Mouse (Mus musculus): ENCODE results near the gene Zfp74. TPM values are rescaled to one million over a fixed set of nuclear protein-coding genes. Genes with fewer than 3 reads are reported as not detected.
A peak's percentile ranks its signal among the peaks of the same experiment; 100 is the strongest.
"Not testable (repeated sequence)": the region's sequence is repeated elsewhere in the genome, so short reads cannot be mapped to it uniquely, and the experiment has no call there.

Gene Zfp74
- polyA plus RNA-seq, 1 experiment from 2014 or later, result 16.4 TPM

DNA sequence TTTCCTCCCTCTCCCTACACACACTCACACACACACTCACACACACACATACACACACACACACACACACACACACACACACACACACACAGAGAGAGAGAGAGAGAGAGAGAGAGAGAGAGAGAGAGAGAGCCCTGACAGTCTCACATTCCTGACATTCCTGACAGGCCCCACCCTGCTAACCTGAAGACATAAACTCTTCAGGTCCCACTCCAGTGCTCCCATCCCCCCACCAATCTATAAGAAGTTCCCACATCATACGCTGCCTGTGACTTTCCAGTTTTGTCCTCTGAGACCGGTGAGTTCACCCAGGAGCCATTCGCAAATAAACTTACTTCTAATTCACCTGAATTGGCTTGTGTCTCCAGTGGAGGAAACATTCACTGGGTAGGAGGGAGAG lies 28.0 kb upstream of the Zfp74 start:
- H3K4me3 ChIP-seq, result no peak overlapping the region
- H3K27ac ChIP-seq, result no peak overlapping the region
- WGBS, result 90% methylated on average over 3 of the region's 3 CpGs
- no peak for ATAC-seq (ENCODE audit: low FRiP score)
- H3K4me2 ChIP-seq (replicated peaks), result no peak overlapping the region
- H3K9me3 ChIP-seq (replicated peaks), result no peaks in the 10 kb centered on the region
- H3K27me3 ChIP-seq, result no peaks in the 10 kb centered on the region
- H3K36me3 ChIP-seq, result peaks cover 12% of the 10 kb centered on the region
- peaks cover 17% of the 10 kb centered on the region for H3K4me1 ChIP-seq
- H3K9ac ChIP-seq, result no peak overlapping the region

DNA sequence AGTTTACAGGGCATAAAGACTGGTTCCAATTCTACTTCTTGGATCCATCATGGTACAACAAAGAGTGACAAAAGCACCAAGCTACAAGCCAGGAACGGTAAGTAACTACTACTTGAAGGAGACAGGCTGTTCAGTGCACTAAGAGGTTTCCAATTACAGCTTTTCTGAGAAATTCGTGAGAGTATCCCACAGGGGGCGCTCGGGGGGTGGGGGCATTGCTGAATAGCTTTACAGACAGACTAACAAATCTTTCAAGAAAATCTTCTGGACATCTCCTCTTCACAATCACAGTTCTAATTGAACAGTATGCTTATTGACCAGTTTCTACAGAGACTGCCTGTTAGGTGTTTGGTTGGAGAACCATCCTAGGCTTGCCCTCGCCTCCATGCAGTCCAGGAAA lies 27.6 kb upstream of the Zfp74 start:
- Histone ChIP-seq H3K4me2 (replicated peaks) (no peak overlapping the region), H3K9ac (no peak overlapping the region), H3K36me3 (peaks cover 10% of the 10 kb centered on the region; the same call in 1 of the 2 replicates), H3K4me1 (peaks cover 17% of the 10 kb centered on the region), H3K4me3 (no peak overlapping the region), H3K27me3 (no peaks in the 10 kb centered on the region), H3K27ac (no peak overlapping the region), H3K9me3 (replicated peaks) (no peaks in the 10 kb centered on the region)
- WGBS, result 56% methylated on average over 5 of the region's 5 CpGs
- ATAC-seq (ENCODE audit: low FRiP score), result no peak

DNA sequence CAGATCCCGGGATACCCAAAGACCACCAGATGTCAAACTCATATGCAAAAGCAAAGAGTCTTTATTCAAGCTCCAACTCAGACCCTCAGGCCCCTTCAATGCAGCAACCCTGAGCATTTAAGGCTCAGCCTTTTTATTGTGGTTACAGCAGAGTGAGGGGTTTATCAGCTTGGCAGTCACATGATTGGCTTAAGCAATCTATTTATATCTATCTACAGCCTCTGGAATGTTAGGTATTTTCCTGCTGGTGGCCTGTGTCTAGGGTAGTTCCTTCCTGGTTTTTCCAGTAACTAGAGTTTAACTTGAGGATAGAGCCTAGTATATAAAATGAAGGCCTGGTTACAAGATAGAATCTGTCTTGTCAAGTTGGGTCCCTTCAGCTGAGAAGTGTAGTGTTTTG lies 26.9 kb upstream of the Zfp74 start:
- WGBS, result 94% methylated on average over 1 of the region's 1 CpGs
- H3K4me2 ChIP-seq (replicated peaks), result no peak overlapping the region
- H3K9ac ChIP-seq, result no peak overlapping the region
- no peak for ATAC-seq (ENCODE audit: low FRiP score)
- H3K4me1 ChIP-seq, result peaks cover 17% of the 10 kb centered on the region
- no peak overlapping the region for H3K27ac ChIP-seq
- no peaks in the 10 kb centered on the region for H3K27me3 ChIP-seq
- H3K9me3 ChIP-seq (replicated peaks), result no peaks in the 10 kb centered on the region
- no peak overlapping the region for H3K4me3 ChIP-seq
- peaks cover 3% of the 10 kb centered on the region; the same call in 1 of the 2 replicates for H3K36me3 ChIP-seq

- H3K4me1 ChIP-seq, result no peaks in the 10 kb centered on the region
- H3K9me3 ChIP-seq (replicated peaks), result 0 out of 2 replicates have a peak, but pooled peaks cover 3% of the 10 kb centered on the region
- no peaks in the 10 kb centered on the region for H3K27me3 ChIP-seq
- no peak for ATAC-seq (ENCODE audit: low FRiP score)
- WGBS, result 91% methylated on average over 9 of the region's 9 CpGs
- no peak overlapping the region for H3K9ac ChIP-seq
- H3K4me3 ChIP-seq, result no peak overlapping the region
- H3K27ac ChIP-seq, result no peak overlapping the region
- no peaks in the 10 kb centered on the region for H3K36me3 ChIP-seq
- H3K4me2 ChIP-seq (replicated peaks), result no peak overlapping the region
Measured at GRCm38 (mm10) chr7:29970686-29971085, 16.8 kb upstream of the Zfp74 start.

DNA sequence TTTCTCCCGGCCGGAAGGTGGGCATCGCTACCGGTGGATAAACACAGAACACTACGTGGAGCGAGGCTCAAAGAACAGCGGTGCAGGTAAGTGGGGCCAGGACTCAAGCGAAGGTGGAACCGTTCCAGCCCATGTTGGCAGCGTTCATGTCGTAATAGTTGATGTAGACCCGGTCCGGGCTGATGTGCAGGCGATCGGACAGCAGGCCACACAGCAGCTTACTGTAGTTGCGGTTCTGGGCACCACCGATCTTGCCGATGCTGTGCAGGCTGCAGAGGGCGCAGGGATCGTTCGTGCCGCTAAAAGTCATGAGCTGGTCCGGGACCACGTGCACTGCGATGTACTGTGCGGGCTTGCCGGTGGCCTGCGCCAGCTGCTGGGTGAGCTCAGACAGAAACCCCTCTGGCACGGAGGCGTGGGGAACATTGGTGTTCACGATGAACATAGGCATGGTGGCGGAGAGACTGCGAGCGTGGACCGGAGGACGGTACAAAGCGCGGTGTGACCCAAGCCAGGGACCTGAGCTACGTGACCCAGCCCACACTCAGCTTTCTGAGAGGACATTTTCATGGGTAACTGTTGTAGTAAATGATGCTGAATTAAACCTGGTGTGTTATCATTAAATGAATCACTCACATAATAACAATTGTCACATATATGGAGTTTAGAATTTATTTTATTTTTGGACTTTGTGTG lies 11.4 kb upstream of the Zfp74 start:
- not testable (repeated sequence) for H3K27ac ChIP-seq; H3K36me3 ChIP-seq; H3K4me1 ChIP-seq; H3K27me3 ChIP-seq; ATAC-seq (ENCODE audit: low FRiP score); H3K4me3 ChIP-seq; H3K9me3 ChIP-seq (replicated peaks); H3K4me2 ChIP-seq (replicated peaks); H3K9ac ChIP-seq
- WGBS, result 55% methylated on average over 39 of the region's 39 CpGs

DNA sequence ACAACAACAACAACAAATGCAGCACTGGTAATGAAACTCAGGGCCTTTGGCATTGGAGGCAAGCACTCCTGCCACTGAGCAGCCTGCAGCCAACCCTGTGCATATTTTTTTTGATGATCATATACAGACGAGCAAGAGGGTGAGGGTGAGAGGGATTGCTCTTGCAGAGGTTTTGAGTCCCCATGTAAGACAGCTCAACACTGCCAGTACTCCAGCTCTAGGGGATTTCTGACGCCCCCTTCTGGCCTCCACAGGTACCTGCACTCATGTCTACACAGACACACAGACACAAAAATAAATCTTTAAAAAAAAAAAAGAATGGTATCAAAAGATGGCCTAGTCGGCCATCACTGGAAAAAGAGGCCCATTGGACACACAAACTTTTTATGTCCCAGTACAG lies 5.1 kb upstream of the Zfp74 start:
- H3K27me3 ChIP-seq, result no peaks in the 10 kb centered on the region
- WGBS, result 63% methylated on average over 3 of the region's 3 CpGs
- H3K9me3 ChIP-seq (replicated peaks), result no peaks in the 10 kb centered on the region
- H3K27ac ChIP-seq, result no peak overlapping the region
- no peaks in the 10 kb centered on the region; the same call in 1 of the 2 replicates for H3K4me1 ChIP-seq
- no peak overlapping the region for H3K4me3 ChIP-seq
- H3K4me2 ChIP-seq (replicated peaks), result no peak overlapping the region
- no peaks in the 10 kb centered on the region for H3K36me3 ChIP-seq
- H3K9ac ChIP-seq, result no peak overlapping the region
- no peak for ATAC-seq (ENCODE audit: low FRiP score)

DNA sequence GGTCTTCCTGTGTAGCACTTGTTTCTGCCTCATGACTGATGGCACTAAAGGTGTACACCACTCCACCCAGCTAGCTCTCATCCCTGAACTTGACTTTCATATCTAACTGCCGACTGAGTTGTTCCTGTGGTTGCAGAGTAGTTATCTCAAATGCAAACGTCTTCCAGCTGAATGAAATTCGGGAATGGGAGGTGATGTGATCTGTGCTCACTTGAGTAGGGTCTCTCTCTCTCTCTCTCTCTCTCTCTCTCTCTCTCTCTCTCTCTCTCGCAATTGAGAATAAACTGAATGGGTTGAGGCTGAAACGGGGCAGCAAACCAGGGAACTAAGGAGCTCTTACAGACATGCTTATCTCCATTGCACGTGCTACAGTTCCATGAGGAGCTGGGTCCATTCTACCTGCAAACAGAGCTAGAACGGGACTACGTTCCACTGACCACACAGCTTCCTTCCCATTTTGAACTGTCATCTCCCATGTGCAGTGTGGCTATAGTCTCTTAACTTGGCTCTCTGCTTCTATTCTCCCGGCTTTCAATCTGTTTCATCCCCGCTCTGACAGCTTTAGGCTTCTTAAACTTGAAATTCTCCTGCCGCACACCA lies 4.3 kb upstream of the Zfp74 start:
- H3K36me3 ChIP-seq, result no peaks in the 10 kb centered on the region
- ATAC-seq (ENCODE audit: low FRiP score), result no peak
- H3K4me2 ChIP-seq (replicated peaks), result no peak overlapping the region
- 87% methylated on average over 11 of the region's 11 CpGs for WGBS
- no peaks in the 10 kb centered on the region; the same call in 1 of the 2 replicates for H3K4me1 ChIP-seq
- no peak overlapping the region for H3K27ac ChIP-seq
- H3K27me3 ChIP-seq, result no peaks in the 10 kb centered on the region
- H3K9ac ChIP-seq, result no peak overlapping the region
- H3K9me3 ChIP-seq (replicated peaks), result no peaks in the 10 kb centered on the region
- no peak overlapping the region for H3K4me3 ChIP-seq

DNA sequence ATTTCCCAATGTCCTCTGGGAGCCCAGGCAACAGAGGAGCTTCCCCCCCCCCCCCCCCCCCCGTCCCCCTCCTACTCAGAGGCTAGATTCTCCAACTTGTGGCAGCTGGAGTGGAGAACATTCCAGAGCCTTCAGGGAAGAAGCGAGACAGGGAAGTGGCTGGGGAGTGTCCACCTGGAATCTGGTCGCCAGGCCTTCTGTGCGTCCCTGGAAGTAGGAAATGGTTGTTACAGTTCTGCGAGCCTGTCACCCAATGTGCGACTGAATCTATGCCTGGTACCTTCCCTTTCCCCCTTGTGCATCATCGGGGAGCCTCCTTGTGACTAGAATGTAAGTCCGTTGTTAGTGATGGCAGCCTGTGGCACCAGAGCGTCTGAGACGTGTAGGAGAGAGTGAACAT lies 2.4 kb upstream of the Zfp74 start:
- no peak for ATAC-seq (ENCODE audit: low FRiP score)
- no peaks in the 10 kb centered on the region for H3K36me3 ChIP-seq
- no peak overlapping the region for H3K9ac ChIP-seq
- H3K27ac ChIP-seq, result no peak overlapping the region
- H3K4me3 ChIP-seq, result no peak overlapping the region
- H3K4me2 ChIP-seq (replicated peaks), result no peak overlapping the region
- no peaks in the 10 kb centered on the region for H3K27me3 ChIP-seq
- no peaks in the 10 kb centered on the region for H3K9me3 ChIP-seq (replicated peaks)
- no peaks in the 10 kb centered on the region; the same call in 1 of the 2 replicates for H3K4me1 ChIP-seq
- WGBS, result 65% methylated on average over 9 of the region's 10 CpGs

DNA sequence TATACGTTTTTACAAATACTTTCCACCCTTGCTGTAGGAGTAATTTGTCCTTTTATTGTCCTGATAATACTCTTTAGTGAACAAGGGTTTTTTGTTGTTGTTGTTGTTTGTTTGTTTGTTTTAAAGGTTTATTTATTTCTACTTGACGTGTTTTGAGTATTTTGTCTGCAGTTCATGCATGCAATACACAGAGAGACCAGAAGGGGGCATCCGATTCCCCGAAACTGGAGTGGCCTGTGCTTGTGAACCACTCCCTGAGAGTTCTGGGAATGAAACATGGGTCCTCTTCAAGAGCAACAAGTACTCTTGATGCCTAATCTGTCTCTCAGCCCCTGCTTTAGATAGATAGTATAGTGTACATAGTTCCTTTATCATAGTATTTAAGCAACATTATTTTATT lies 842 bp upstream of the Zfp74 start:
- Histone ChIP-seq H3K27me3 (no peaks in the 10 kb centered on the region), H3K9ac (no peak overlapping the region), H3K9me3 (replicated peaks) (no peaks in the 10 kb centered on the region), H3K27ac (no peak overlapping the region), H3K4me2 (replicated peaks) (peak overlapping the region; percentile 61), H3K4me1 (no peaks in the 10 kb centered on the region; the same call in 1 of the 2 replicates), H3K4me3 (peak overlapping the region; percentile 77; the same call in 1 of the 2 replicates), H3K36me3 (peaks cover 5% of the 10 kb centered on the region; the same call in 1 of the 2 replicates)
- WGBS, result 22% methylated on average over 4 of the region's 4 CpGs
- no peak for ATAC-seq (ENCODE audit: low FRiP score)

GRCm38 (mm10) chr7:29953086-29953485 lies 803 bp downstream of the Zfp74 start:
- 51% methylated on average over 10 of the region's 10 CpGs for WGBS
- peak overlapping the region; percentile 94 for H3K27ac ChIP-seq

GRCm38 (mm10) chr7:29944201-29944600 lies 9.7 kb downstream of the Zfp74 start:
- 81% methylated on average over 2 of the region's 2 CpGs for WGBS
- Histone ChIP-seq H3K27ac (no peak overlapping the region), H3K36me3 (peaks cover 53% of the 10 kb centered on the region), H3K4me2 (replicated peaks) (no peak overlapping the region), H3K4me3 (no peak overlapping the region), H3K27me3 (no peaks in the 10 kb centered on the region), H3K4me1 (no peaks in the 10 kb centered on the region), H3K9me3 (replicated peaks) (no peaks in the 10 kb centered on the region), H3K9ac (no peak overlapping the region)
- no peak for ATAC-seq (ENCODE audit: low FRiP score)

More at GRCm38 (mm10) chr7:29953086-29953485, 803 bp downstream of the Zfp74 start:
- Histone ChIP-seq H3K4me1 (no peaks in the 10 kb centered on the region; the same call in 1 of the 2 replicates), H3K4me3 (peak overlapping the region; percentile 77), H3K27me3 (no peaks in the 10 kb centered on the region), H3K9me3 (replicated peaks) (no peaks in the 10 kb centered on the region), H3K9ac (peak overlapping the region; percentile 90), H3K4me2 (replicated peaks) (peak overlapping the region; percentile 61), H3K36me3 (peaks cover 11% of the 10 kb centered on the region)
- ATAC-seq (ENCODE audit: low FRiP score), result no peak

GRCm38 (mm10) chr7:29943720-29944119 lies 10.2 kb downstream of the Zfp74 start:
- no peaks in the 10 kb centered on the region for H3K9me3 ChIP-seq (replicated peaks)
- H3K27ac ChIP-seq, result no peak overlapping the region
- no peaks in the 10 kb centered on the region for H3K4me1 ChIP-seq
- H3K4me2 ChIP-seq (replicated peaks), result no peak overlapping the region
- H3K4me3 ChIP-seq, result no peak overlapping the region
- 77% methylated on average over 2 of the region's 2 CpGs for WGBS
- H3K9ac ChIP-seq, result no peak overlapping the region
- peaks cover 50% of the 10 kb centered on the region for H3K36me3 ChIP-seq
- no peak for ATAC-seq (ENCODE audit: low FRiP score)
- H3K27me3 ChIP-seq, result no peaks in the 10 kb centered on the region

- Histone ChIP-seq H3K4me2 (replicated peaks) (no peak overlapping the region), H3K9ac (no peak overlapping the region), H3K4me3 (no peak overlapping the region), H3K9me3 (replicated peaks) (no peaks in the 10 kb centered on the region), H3K36me3 (peaks cover 52% of the 10 kb centered on the region), H3K27me3 (no peaks in the 10 kb centered on the region), H3K4me1 (no peaks in the 10 kb centered on the region), H3K27ac (no peak overlapping the region)
- ATAC-seq (ENCODE audit: low FRiP score), result no peak
- WGBS, result 46% methylated on average over 2 of the region's 2 CpGs
Measured at GRCm38 (mm10) chr7:29942740-29943139, 11.1 kb downstream of the Zfp74 start.
